Mouse (Mus musculus) kidney, adult 8-10 months (tissue): Measurements from ENCODE around the gene Osbpl6.

Experiments used
- DNase-seq, 2 experiments: peaks; one replicate each; pipeline ENCODE4 v3.0.0; 2022

Osbpl6 gene

DNA sequence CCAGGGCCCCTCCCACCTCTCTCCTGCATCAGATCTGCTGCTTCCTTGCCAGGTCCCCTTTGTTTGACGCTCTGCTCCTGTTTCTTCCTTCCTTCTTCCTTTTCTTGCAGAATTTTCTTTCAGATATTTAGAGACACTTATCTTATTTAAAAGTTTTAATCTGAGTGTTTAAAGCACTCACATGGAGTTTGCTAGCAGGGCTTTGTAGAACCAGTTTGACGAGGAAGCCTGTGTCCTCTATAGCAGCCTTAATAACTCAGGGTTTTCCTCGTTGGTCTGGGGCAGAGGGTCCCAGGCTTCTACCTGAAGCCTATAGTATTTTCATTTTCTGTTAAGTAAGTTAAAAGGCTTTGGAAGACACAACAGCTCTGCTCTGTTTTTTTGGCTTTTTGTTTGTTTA is 20.5 kb downstream of the Osbpl6 start:
- no peak for DNase-seq

DNA sequence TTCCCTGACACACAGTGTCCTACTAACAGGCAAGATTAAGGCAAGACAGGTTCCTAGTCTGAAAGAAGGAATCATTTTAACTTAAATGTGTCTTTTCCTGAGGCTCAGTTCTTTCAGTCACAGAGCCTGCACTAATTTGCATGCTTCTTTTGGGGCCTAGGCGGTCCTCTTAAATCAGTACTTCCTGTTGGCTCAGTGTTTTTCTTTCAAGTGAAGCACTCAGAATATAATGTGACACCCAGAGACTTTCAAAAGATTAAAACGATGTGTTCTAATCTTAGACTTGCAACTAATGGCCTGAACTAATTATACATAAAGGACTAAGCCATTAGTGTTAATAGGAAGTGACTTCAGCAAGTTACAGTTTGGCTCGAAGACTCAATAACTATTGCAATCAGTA is 23.0 kb downstream of the Osbpl6 start:
- no peak for DNase-seq

DNA sequence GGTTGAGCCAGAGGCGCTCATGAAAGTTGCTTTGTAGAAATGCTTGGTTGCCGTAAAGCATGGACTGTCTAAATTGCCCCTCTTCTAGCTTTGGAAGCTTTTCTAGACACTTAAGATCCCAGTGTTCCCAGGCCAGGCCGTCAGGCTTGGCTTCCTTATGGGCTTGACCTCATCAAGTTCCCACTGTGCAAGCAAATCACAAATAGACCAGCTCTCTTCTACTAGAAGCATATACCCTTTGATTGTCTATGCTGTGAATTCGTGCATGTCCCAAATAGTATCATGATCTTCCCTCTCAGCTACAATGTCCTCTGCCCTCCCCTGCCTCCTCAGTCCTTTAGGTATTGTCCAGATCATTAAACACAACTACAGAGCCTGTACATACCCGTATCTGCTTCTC is 23.5 kb downstream of the Osbpl6 start:
- no peak for DNase-seq

DNA sequence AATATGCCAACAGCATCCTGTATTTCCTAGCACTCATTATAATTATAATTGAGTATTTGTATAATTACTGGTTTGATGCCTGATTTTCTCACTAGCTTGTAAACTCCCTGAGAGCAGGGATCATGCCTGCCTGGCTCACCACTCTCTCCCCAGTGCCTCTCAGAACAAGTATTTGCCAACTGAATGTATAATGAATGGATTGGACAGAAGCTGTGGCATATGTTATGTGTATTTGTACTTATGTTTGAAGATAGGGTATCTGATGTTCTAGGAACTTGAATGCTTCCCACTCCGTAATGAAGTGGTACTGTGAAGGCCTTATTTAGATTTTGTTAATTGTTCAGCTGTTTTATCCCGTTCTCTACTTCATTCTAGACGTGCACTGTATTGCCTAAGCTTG is 24.2 kb downstream of the Osbpl6 start:
- no peak for DNase-seq

DNA sequence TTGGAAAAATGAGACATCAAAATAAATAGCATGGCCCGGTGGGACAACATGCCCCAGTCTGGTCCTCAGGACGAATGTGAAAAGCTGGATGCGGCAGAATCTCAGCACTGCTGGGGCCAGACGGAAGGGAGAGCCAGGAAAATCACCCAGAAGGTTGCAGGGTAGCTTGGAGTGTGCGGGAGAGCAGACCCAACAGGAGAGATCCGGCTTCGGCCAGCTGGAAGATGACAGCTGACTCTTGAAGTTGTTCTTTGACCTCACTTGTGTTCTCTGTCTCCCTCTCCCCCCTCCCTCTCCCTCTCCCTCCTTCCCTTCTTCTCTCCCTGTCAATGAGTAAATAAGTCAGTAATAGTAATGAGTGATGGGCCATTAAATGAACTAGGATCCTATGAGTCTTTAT is 27.9 kb downstream of the Osbpl6 start:
- peak; percentile 85 to 89 for DNase-seq

DNA sequence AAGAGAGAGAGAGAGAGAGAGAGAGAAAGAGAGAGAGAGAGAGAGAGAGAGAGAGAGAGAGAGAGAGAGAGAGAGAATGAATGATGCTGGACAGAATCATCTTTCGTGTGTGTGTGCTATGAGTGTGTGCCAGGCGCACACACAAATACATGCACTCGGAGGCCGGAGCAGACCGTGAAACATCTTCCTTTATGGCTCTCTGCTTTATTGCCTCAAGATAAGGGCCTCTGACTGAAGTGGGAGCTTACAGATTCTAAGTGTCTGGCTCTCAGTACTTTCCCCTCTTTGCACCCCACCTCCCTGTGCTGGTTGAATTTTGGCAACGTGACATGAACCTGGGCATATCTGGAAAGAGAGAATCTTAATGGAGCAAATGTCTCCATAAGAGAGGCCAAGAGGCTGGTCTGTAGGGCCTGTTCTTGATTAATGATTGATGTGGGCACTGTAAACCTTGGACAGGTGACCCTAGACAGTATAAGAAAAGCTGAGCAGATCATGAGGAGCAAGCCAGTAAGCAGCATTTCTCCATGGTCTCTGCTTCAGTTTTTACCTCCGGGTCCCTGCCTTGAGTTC is 29.4 kb downstream of the Osbpl6 start:
- peak; percentile 70 to 83 for DNase-seq

DNA sequence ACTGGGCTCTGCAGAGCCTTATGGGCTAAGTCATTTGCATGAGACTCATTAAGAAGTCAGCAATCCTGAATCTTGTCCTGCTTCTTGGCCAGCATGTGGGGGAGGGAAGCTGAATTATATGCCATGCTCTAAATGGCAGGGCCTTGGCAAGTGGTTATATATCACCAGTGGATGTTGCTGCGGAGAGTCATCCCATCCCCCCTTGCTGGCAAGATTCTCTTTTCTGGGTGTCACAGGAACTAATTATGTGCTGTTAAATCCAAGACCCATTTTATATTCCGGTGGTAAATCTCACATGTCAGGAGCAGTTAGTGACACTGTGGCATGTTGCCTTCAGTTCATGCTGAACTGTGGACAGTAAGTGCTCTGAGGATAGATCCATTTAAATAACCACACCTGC is 31.1 kb downstream of the Osbpl6 start:
- DNase-seq, result peak in 1 of 2 experiments; percentile 43

DNA sequence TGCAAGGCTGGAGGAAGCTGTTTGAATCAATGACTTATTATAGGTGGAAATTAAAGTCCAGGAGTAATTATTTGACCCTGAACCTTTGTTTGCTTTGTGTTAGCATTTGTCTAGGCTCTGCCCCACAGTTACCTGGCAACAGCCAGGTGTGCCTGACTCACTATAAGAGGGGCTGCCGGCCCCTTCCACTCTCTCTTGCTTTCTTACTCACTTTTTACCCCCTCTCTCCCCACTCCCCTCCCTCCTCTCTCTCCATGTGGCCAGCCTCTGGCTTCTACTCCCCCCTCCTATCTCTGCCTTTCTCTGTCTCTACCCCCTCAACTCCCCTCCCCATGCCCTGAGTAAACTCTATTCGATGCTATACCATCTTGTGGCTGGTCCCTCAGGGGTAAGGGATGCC is 33.2 kb downstream of the Osbpl6 start:
- DNase-seq, result no peak

DNA sequence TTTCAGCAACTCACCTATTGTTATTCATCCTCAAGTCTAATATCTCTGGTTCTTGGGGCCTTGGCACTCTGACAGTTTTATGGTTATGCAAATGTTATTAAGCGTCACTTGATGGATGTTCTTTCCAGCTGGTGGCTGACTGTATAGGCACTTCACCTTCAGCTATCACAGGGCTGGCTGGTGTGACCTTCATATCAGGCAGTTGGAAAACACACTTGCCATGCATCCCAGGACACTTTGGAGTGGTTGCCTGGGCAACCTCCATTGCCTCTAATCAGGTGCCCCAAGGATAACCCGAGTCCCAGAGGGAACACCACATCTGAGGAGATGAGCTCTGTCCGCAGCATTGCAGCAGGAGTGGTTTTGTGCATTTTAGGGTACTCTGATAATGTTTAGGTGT is 35.8 kb downstream of the Osbpl6 start:
- DNase-seq, result no peak

DNA sequence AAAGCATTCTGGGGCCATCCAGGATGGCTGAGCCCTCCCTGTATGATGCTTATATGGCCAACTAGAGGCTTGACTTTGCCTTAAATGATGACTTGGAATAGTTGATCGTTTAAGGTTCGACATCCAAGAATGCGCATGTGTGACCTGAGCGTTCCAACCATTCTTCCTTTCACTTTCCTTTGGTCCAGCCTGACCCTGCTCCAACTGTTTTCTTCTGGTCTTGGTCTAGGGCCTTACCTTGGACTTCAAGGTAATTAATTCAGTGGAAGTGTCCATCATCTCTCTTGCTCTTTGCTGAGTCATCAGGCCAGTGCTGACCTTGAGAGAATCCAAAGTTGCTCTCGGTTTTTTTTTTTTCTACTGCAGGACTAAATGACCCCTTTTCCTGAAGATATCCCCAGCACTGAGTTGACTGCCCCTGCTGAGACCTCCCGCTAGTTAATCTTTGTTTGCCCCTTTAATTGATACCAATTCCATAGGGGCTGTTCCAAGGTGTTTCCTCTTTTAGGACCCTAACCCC is 43.6 kb downstream of the Osbpl6 start:
- no peak for DNase-seq

DNA sequence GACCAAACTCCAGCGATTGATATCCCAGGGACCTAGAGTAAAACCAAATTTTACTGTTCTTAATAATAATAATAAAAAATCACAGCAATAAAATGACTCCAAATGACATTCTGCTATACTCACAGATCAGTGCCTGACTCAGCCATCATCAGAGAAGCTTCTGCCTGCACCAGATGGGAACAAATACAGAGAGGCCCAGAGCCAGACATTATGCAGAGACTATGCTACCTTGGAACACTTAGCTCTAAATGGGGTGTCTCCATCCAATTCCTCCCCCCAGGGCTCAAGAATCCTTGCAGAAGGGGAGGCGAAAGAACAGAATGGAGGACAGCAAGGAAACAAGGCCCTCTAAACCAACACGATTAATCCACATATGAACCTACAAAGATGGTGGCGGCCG is 60.4 kb downstream of the Osbpl6 start:
- no peak for DNase-seq

DNA sequence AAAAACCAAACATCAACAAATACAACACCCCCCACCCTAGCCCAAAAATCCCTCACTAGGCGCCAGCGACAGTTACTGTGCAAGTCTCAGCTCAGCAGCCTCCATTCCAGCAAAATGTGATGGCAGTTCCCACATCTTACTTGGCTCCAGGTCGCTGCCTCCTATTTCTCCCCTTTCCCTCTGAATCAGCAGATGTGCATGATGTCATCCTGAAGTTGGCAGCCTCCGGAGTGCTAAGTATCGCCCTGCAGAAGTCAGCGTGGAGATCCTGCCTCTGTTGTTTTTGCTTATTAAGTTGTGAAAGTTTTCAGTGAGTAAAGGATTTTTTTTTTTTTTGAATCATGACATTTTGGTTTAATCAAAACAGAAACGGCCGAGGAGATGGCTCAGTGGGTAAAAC is 61.9 kb downstream of the Osbpl6 start:
- peak in 1 of 2 experiments; percentile 30 for DNase-seq

DNA sequence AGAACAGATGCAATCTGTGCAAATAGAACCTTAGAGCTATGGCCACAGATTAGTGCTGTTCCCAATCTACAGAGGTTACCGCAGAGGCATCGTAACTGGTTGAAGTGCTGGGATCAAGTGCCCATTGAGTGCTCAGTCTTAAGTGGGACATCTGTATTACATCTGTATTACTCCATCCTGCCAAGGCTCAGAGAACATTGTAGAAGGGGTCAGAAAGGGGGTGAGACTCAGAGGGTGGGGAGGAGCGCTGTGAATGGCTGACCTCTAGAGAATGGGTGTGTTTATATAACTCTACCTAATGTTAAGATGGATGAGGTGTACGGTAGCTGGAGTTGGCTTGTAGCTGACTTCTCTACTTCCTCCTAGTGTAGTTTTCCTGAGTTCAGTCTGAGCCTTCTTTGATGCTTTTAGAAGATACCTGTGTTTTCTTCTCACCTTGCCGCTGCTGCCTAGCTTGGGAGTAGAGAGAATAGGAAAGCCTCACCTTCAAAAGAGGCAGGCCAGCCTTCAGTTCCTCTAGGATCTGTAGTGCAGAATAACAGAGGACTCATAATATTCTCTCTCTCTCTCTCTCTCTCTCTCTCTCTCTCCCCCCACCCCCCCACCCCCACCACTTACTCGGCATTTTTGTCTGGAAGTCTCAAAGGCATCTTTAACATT is 62.9 kb downstream of the Osbpl6 start:
- DNase-seq, result no peak

DNA sequence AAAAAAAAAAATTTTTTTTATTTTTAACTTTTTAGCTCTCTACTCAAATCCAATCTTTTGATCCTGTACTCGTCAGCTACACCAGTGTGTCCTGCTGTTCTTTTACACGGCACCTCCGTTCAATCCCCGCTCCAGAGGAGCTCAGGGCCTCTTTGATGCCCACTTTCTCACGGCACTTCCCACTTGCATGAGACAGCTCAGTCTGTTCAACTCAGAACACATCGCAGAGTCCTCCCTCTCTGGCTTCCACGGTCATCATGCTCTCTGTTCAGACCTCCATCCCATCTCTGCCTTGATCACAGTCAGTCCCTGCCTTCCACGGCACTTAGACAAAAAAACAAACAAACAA is 63.4 kb downstream of the Osbpl6 start:
- DNase-seq, result no peak

DNA sequence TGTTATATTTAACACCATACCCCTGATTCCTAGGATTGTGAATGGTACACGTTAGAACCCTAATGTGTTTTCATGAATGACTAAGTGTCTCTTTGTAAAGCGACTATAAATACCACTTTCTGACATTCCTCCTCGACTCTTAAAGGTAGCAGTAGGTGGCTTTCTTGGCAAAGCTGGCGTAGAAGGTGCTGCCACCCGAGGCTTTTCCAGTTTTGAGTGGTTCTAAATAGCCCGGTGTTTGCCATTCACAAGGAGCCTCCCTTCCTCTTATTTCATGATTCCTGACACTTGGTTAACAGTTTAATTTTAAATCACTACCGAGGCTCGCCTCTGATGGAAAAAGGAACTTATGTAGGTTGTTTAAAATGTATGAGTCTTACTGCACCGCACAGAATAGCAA is 64.1 kb downstream of the Osbpl6 start:
- no peak for DNase-seq

DNA sequence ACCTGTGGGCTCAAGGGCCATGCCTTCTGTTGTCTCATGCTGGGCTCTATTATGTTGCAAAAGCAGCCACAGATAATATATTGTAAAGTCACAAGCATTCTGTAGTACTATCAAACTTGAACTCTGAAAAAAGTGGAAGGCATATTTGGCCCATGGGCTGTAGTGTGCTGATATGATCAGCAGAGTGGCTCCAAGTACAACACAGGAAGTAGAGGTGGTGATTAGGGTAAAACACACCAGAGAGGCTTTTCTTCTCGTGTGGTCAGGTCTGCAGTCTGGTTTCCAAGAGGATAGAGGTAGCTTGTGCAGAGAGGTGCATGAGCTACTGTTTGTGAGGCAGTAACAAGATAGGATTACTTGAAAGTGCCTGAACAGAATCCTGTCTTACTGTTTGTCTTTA is 69.5 kb downstream of the Osbpl6 start:
- DNase-seq, result no peak

DNA sequence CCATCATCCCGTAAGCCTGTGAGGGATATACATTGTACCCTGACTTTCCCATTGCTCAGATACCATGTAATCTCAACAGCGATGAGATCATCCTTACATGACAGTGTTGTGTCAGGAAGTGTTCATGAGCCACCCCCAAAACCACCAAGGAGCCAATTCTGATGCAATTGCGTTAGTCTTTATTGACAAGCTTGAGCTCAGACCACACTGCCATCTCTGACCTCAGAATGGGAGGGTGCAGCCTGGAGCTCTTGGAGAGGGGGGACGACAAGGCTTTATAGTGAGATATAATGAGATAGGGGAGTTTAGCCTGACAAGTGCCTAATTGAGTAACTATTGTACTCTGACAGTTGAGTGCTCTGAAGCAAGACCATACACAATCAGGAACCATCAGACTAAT is 82.5 kb downstream of the Osbpl6 start:
- no peak for DNase-seq

DNA sequence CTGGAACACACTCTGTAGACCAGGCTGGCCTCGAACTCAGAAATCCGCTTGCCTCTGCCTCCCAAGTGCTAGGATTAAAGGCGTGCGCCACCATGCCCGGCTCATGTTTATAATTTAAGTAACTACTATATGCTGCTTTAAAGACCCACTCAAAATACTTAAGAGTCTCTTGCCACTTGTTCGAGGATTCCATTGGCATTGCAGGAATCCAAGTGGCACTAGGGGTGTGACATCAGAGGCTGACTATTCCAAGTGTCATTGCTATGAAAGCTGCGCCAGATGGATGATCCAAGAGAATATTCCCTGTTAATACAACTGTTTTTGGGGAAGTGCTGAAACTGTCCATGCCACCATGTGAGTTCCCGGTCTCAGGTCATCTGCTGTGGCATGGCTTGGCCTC is 83.9 kb downstream of the Osbpl6 start:
- no peak for DNase-seq

DNA sequence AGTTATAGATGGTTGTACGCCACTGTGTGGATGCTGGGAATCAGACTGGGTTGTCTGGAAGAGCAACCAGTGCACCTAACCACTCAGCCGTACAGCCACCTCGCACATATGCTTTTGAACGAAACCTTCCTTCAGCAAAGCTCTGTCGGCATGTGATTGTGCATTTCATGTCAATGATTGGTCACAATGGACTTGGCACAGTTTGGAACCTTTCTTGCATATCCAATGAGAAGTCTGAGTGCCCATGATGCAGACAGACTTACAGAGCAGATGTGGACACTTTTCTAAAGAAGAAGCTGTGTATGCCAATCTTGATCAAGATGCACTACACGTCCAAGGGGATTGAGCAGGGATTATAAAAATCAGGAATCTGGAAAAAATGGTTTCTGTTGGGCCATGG is 85.1 kb downstream of the Osbpl6 start:
- peak; percentile 29 to 39 for DNase-seq

DNA sequence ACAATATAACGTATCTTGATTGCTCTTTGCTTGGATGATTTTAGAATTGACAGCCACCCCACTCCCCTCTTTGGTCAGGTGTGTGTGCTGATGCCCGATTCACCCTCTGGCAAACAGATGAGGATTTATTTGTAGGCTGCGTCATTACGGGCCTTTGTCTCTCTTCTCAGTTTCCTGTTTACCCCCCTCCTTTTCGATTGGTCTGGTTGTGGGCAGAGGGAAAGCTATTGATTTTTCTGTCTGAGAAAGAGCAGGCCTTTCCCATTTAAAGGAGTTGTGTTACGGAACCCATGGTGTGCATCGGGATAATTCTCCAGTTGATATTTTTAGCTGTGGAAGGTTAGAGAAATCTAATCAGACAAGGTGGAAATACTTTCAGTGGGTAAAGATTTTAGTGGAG is 85.9 kb downstream of the Osbpl6 start:
- DNase-seq, result no peak

DNA sequence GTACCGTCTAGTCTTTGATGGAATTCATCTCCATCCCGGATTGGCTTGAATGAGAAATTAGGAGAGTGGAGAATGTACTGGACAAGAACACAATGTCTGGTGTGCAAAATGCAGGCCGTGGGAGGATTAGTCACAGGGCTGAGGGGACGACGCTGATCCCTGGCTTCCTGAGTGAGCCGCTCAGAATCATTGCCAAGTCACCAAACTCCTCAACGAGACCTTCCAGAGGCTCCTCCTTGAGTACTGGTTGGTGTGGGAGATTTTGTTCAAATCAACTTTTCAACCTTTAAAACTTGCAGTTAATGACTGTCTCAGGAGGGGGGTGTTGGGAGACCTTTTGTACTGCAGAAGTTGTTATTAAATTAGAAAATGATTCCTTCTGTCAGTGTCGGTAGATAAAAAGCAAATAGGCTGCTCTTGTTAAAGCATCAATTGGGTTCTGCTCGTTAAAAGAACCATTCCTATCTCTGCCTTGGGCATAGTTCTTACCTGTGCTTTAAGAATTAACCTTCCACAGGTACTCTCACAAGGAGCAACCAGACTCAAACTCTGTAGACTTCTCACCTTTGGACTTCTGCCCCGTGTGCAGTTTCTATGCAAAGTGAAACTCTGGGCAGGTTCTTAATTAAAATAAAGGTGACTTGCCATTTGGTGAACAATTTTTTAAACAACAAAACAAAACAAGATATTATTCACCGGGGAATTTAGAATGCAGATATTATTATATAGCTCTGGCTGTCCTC is 89.9 kb downstream of the Osbpl6 start:
- peak; percentile 67 to 76 for DNase-seq

DNA sequence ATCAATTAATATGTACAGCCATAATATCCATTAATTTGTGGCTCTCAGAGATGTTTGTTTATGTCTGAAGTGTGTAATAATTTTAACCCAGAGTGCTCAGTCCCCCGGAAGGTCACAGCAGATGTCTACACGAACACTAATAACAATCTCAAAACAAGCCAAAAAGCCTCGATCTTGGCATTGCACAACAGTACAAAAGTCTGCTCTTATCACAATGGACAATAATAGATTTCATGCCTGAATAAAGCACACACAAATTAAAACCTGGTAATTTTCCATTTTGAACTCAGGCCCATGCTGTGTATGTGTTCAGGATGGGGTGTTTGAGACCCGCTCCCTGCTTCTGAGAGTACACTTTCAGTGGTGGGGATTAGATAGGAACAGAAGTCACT is 90.4 kb downstream of the Osbpl6 start:
- no peak for DNase-seq

DNA sequence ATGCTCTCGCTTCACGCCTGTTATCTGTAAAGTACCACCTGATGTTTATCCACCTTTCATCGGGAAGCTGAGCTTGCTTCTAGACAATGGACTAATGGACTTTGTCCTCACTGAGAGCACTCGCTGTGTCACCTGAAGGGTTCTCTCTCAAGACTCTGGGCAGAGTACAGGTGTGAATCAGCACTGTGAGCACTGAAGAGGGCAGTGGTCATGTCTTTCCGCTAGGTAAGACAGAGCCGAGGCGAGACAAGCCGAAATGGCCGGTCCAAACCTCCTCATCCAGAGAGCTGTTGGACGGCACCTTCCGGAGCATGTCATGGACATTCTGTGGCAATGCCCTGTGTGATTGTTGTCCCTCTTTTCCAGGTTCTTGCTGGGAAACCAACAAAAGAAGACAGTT is 92.6 kb downstream of the Osbpl6 start:
- peak; percentile 81 to 84 for DNase-seq

DNA sequence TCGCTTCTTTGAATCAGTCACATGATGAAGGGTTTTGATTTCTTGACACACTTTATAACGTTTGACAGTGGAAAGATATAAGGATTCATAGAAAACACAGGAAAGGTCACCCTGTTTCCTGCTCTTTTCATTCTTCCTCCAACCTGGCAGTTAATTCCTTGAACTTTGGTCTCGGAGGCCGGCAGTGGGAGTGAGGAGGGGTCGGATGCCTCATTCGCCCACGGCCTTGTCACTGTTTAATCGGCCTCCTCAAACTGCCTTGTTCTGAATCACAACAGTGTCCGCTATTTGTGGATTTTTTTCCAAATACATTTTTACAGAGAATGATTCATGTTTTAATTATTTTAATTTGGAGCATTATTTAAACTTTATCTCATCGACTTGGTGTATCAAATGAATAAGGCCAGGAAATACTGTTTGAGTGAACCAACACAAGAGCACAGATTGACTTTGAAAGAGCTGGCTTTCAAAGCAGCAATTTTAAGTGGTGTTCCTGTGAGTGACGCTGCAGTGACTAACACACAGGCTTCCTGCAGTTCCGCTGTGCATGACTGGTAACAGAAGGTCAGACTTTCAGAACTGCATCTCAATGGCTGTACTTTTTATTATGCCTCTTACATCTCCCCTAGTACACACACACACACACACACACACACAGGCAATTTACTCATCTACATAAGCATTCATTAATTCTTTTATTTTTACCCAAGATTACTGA is 98.0 kb downstream of the Osbpl6 start:
- peak; percentile 66 to 71 for DNase-seq
